Comparison of ENCODE assay signal across 15 mouse cellular contexts in the genomic region with DNA sequence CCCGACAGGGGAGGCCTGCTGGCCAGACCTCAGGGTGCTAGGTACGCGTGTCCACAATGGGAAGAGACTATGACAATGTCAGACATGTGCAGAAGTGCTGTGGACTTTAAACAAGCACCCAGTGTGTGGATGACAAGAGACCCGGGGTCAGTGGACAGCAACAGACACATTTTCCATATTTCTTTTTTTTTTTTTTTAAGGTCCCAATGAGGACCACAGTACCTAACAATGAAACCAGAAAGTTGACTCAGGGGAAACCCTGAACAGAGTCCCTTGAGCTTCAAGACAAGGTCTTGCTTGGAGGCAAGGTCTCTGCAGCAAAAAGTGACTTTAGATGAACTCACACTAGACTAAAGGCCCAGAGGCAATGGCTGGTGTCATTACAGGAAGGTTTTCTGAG.
"Had no signal": no experiment of that assay in that cellular context is flagged by ENCODE, and none has a peak within 500 bp of the region (broad histone marks: within the 10 kb centered on the region; RNA-seq: fewer than 3 reads in every experiment).

No protein-coding gene starts in this region.

- H3K9me3 ChIP-seq: neural tube, embryonic 13.5 days; neural tube, embryonic 15.5 days; stomach, embryonic 15.5 days had no signal

- H3K9ac ChIP-seq: neural tube, embryonic 13.5 days; neural tube, embryonic 15.5 days; stomach, embryonic 15.5 days had no signal

- H3K27ac ChIP-seq: neural tube, embryonic 13.5 days; neural tube, embryonic 15.5 days; stomach, embryonic 15.5 days; stomach, postnatal 0 days had no signal

- H3K4me2 ChIP-seq: neural tube, embryonic 13.5 days; neural tube, embryonic 15.5 days; stomach, embryonic 15.5 days had no signal

- H3K4me3 ChIP-seq: neural tube, embryonic 13.5 days; neural tube, embryonic 15.5 days; stomach, embryonic 15.5 days had no signal

- H3K36me3 ChIP-seq: neural tube, embryonic 13.5 days; neural tube, embryonic 15.5 days; stomach, embryonic 15.5 days had no signal

- DNase-seq: retina, postnatal 1 day; right cerebral cortex, adult 18-20 months; right cerebral cortex, postnatal 14 days; right cerebral cortex, postnatal 25 days; right cerebral cortex, postnatal 4 days; spleen, adult 18-20 months; thymus, adult 18-20 months; thymus, adult 2 months; thymus, postnatal 14 days; thymus, postnatal 25 days; thymus, postnatal 4 days had no signal
